Mouse (Mus musculus) ES-E14 (cell line): Measurements from ENCODE around the gene Agap1. TPM values are rescaled to one million over a fixed set of nuclear protein-coding genes. Genes with fewer than 3 reads are reported as not detected.

Experiments
- DNase-seq: peaks from one replicate; pipeline ENCODE4 v3.0.0-alpha.2; 2013; ENCODE audit warnings: low read depth, low spot score
- H3K27ac ChIP-seq: 2 replicates; pipeline ENCODE4 v1.5.1; 2012; ENCODE audit warnings: low read depth, mild to moderate bottlenecking, low read length, moderate library complexity, mixed read lengths; ENCODE audit not compliant: poor library complexity, insufficient read depth, severe bottlenecking
- H3K36me3 ChIP-seq: 2 replicates; pipeline ENCODE4 v1.6.1; 2012; ENCODE audit warnings: mild to moderate bottlenecking, low read length, moderate library complexity, mixed read lengths; ENCODE audit not compliant: control insufficient read depth, poor library complexity, insufficient read depth, severe bottlenecking
- H3K4me1 ChIP-seq, 2 experiments: fragments of 150-350 bp in 1 of 2; sonication (generic) in 1 of 2; 2 replicates each; pipeline ENCODE4 v1.6.1; 2012; ENCODE audit warnings: low read length in 2 of 2, mild to moderate bottlenecking in 1 of 2, mixed read lengths in 1 of 2; ENCODE audit not compliant: control insufficient read depth in 2 of 2, insufficient read depth in 2 of 2, poor library complexity in 1 of 2
- H3K4me3 ChIP-seq, 2 experiments: fragments of 150-350 bp in 1 of 2; sonication (generic) in 1 of 2; 2 replicates each; pipeline ENCODE4 v1.5.1; 2012; ENCODE audit warnings: low read length in 2 of 2, low read depth in 1 of 2, mild to moderate bottlenecking in 1 of 2, mixed read lengths in 1 of 2; ENCODE audit not compliant: insufficient read depth in 1 of 2, poor library complexity in 1 of 2, severe bottlenecking in 1 of 2
- H3K9ac ChIP-seq: 2 replicates; pipeline ENCODE4 v1.6.1; 2012; ENCODE audit warnings: low read depth, mild to moderate bottlenecking, low read length, mixed read lengths; ENCODE audit not compliant: poor library complexity, insufficient read depth, severe bottlenecking
- H3K9me3 ChIP-seq: fragments of 150-350 bp; sonication (generic); 2 replicates; pipeline ENCODE4 v1.6.1; 2012; ENCODE audit warnings: low read depth, mild to moderate bottlenecking, low read length; ENCODE audit not compliant: control insufficient read depth, insufficient read depth
- CHD2 ChIP-seq: IDR thresholded peaks from 2 replicates; pipeline ENCODE4 v1.6.1; 2014; ENCODE audit warnings: mild to moderate bottlenecking, low read depth, low read length, inconsistent platforms
- HCFC1 ChIP-seq: IDR thresholded peaks from 2 replicates; pipeline ENCODE4 v1.6.1; 2012; ENCODE audit warnings: low read length, inconsistent platforms, borderline replicate concordance; ENCODE audit not compliant: insufficient read depth
- MAFK ChIP-seq: IDR thresholded peaks from 2 replicates; pipeline ENCODE4 v1.6.1; 2014; ENCODE audit warnings: mild to moderate bottlenecking, low read depth, low read length, inconsistent platforms; ENCODE audit not compliant: insufficient read depth
- ZC3H11A ChIP-seq: IDR thresholded peaks from 2 replicates; pipeline ENCODE4 v1.6.1; 2012; ENCODE audit warnings: low read depth, mild to moderate bottlenecking, inconsistent platforms, low read length, borderline replicate concordance
- ZNF384 ChIP-seq: IDR thresholded peaks from 2 replicates; pipeline ENCODE4 v1.6.1; 2012; ENCODE audit warnings: low read depth, low read length, inconsistent platforms
- in situ Hi-C, 2 experiments: fragments of 600-800 bp; cut with MboI; formaldehyde crosslinking; loops; one replicate each; pipeline ENCODE4 v1.15.1; 2025; ENCODE audit warnings: low sequenced_read_pairs in 2 of 2, inconsistent platforms in 1 of 2; ENCODE audit not compliant: unreplicated experiment in 2 of 2
- total RNA-seq: library from RNA; depleted of rRNA; stranded (reverse); fragments of 300-350 nt; gene quantifications from 2 replicates; pipeline ENCODE4 v1.2.3, GENCODE M21; 2012

Gene Agap1
- total RNA-seq, 1 experiment = 19.8 TPM

DNA sequence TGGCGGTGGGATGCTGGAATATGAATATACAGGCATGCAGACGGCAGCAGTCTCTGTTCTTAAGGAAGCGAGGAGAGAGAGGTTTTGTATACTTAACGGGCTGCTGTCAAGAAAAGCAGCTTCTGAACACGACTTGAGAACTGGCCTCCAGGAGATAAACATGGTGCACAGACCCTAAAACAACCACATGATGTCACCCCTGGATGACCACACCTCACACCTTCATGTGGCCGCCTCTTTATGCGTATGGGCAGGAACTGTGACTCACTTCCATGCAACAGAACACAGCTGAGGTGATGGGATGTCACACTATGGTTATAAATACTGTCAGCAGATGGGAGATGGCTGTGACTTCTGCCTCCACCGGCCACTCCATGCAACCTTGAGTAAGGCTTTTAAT lies 28.5 kb upstream of the Agap1 start:
- no peaks in the 10 kb centered on the region for H3K9me3 ChIP-seq
- no peak for TF ChIP-seq MAFK
- no peak for TF ChIP-seq ZC3H11A
- no peak for TF ChIP-seq HCFC1
- no peak for TF ChIP-seq ZNF384
- TF ChIP-seq CHD2 = no peak
- in situ Hi-C loops = no loop called here

GRCm38 (mm10) chr1:89428671-89429070 lies 25.9 kb upstream of the Agap1 start:
- in situ Hi-C loops = no loop called here
- Histone ChIP-seq H3K4me1 (no peaks in the 10 kb centered on the region), H3K27ac (no peak overlapping the region), H3K9me3 (no peaks in the 10 kb centered on the region), H3K9ac (no peak overlapping the region), H3K4me3 (no peak overlapping the region), H3K36me3 (no peaks in the 10 kb centered on the region)
- no peak for DNase-seq
- TF ChIP-seq MAFK = no peak
- TF ChIP-seq ZC3H11A = no peak
- no peak for TF ChIP-seq CHD2
- TF ChIP-seq HCFC1 = no peak
- TF ChIP-seq ZNF384 = no peak

More for the DNA sequence above, 28.5 kb upstream of the Agap1 start:
- H3K4me3 ChIP-seq = no peak overlapping the region
- H3K4me1 ChIP-seq = no peaks in the 10 kb centered on the region
- H3K9ac ChIP-seq = no peak overlapping the region
- no peak overlapping the region for H3K27ac ChIP-seq
- no peak for DNase-seq
- H3K36me3 ChIP-seq = no peaks in the 10 kb centered on the region

- Histone ChIP-seq H3K9ac (no peak overlapping the region), H3K36me3 (no peaks in the 10 kb centered on the region), H3K9me3 (no peaks in the 10 kb centered on the region), H3K4me3 (no peak overlapping the region), H3K4me1 (no peaks in the 10 kb centered on the region), H3K27ac (no peak overlapping the region)
- in situ Hi-C loops = no loop called here
- TF ChIP-seq HCFC1 = no peak
- TF ChIP-seq CHD2 = no peak
- no peak for TF ChIP-seq MAFK
- no peak for TF ChIP-seq ZC3H11A
- no peak for TF ChIP-seq ZNF384
- DNase-seq = no peak
These were observed 24.5 kb upstream of the Agap1 start for GRCm38 (mm10) chr1:89429946-89430640.

- Histone ChIP-seq H3K4me1 (peaks cover 0 to 3% of the 10 kb centered on the region in 2 experiments; a peak in 1 of 4 replicates), H3K36me3 (no peaks in the 10 kb centered on the region), H3K9ac (no peak overlapping the region), H3K4me3 (no peak overlapping the region), H3K27ac (no peak overlapping the region), H3K9me3 (no peaks in the 10 kb centered on the region)
- no peak for TF ChIP-seq ZC3H11A
- TF ChIP-seq ZNF384 = no peak
- no peak for TF ChIP-seq CHD2
- no peak for TF ChIP-seq HCFC1
- no peak for TF ChIP-seq MAFK
- DNase-seq = no peak
- in situ Hi-C loops = no loop called here
These were observed 15.3 kb upstream of the Agap1 start for GRCm38 (mm10) chr1:89439351-89439750.
